Mouse (Mus musculus) neural tube, embryonic 14.5 days (tissue): ENCODE data around the gene Sgip1. TPM values are rescaled to one million over a fixed set of nuclear protein-coding genes. Genes with fewer than 3 reads are reported as not detected.

ENCODE experiments used
- ATAC-seq: fragments of 200-750 bp; cut with Nextera tagmentation; 2 replicates; pipeline ENCODE4 v1.8.0; 2017; ENCODE audit warnings: low read depth, mild to moderate bottlenecking, moderate TSS enrichment, moderate library complexity
- H3K27ac ChIP-seq: fragments of 300-500 bp; sonication (generic); 2 replicates; pipeline ENCODE4 v1.5.1; 2014; ENCODE audit warnings: low read depth, mild to moderate bottlenecking, control low read depth, low read length, moderate library complexity, mixed read lengths
- H3K27me3 ChIP-seq: fragments of 300-500 bp; sonication (generic); 2 replicates; pipeline ENCODE4 v1.6.1; 2014; ENCODE audit warnings: low read length; ENCODE audit not compliant: control insufficient read depth, insufficient read depth
- H3K36me3 ChIP-seq: fragments of 300-500 bp; sonication (generic); 2 replicates; pipeline ENCODE4 v1.6.1; 2014; ENCODE audit warnings: low read length, mixed read lengths; ENCODE audit not compliant: control insufficient read depth, insufficient read depth
- H3K4me1 ChIP-seq: fragments of 300-500 bp; sonication (generic); 2 replicates; pipeline ENCODE4 v1.6.1; 2014; ENCODE audit warnings: low read length; ENCODE audit not compliant: control insufficient read depth, insufficient read depth
- H3K4me2 ChIP-seq: fragments of 300-500 bp; sonication (generic); 2 replicates; pipeline ENCODE4 v1.6.1; 2014; ENCODE audit warnings: mild to moderate bottlenecking, low read depth, low read length, control low read depth
- H3K4me3 ChIP-seq: fragments of 300-500 bp; sonication (generic); 2 replicates; pipeline ENCODE4 v1.5.1; 2014; ENCODE audit warnings: low read depth, low read length, control low read depth, mixed read lengths
- H3K9ac ChIP-seq: fragments of 300-500 bp; sonication (generic); replicated peaks from 2 replicates; pipeline ENCODE4 v1.6.1; 2014; ENCODE audit warnings: low read depth, mild to moderate bottlenecking, control low read depth, low read length, mixed read lengths
- H3K9me3 ChIP-seq: fragments of 300-500 bp; sonication (generic); 2 replicates; pipeline ENCODE4 v1.6.1; 2016; ENCODE audit warnings: low read length; ENCODE audit not compliant: control insufficient read depth
- WGBS: fragments of 180-500 bp; shearing (Covaris S2); extraction: QIAGEN DNeasy Blood & Tissue Kit; methylation state at CpG from one replicate; pipeline ENCODE4 v1.1.7; 2014; 5-methylcytosine and 5-hydroxymethylcytosine counted together
- polyA plus RNA-seq: library from polyadenylated mRNA; unstranded; fragments of >200 nt; fragmentation: Nextera tagmentation; extraction: Ambion mirVana; gene quantifications from 2 replicates; pipeline ENCODE4 v1.2.1, GENCODE M21; 2014

Sgip1 gene
- polyA plus RNA-seq, 1 experiment from 2014 or later = 86.7 TPM

- no peak for ATAC-seq
- Histone ChIP-seq H3K4me3 (no peak overlapping the region), H3K4me2 (no peak overlapping the region), H3K9ac (no peak overlapping the region), H3K27ac (no peak overlapping the region), H3K36me3 (no peaks in the 10 kb centered on the region), H3K9me3 (no peaks in the 10 kb centered on the region), H3K4me1 (no peaks in the 10 kb centered on the region), H3K27me3 (no peaks in the 10 kb centered on the region)
- WGBS = 91% methylated on average over 14 of the region's 14 CpGs
Observed at GRCm38 (mm10) chr4:102887770-102888689, 146.9 kb downstream of the Sgip1 start.

GRCm38 (mm10) chr4:102895866-102896265 lies 154.8 kb downstream of the Sgip1 start:
- H3K4me3 ChIP-seq = no peak overlapping the region

GRCm38 (mm10) chr4:102898987-102899386 lies 157.9 kb downstream of the Sgip1 start:
- Histone ChIP-seq H3K4me1 (no peaks in the 10 kb centered on the region), H3K9me3 (peaks cover 4% of the 10 kb centered on the region; the same call in 1 of the 2 replicates), H3K9ac (no peak overlapping the region), H3K36me3 (no peaks in the 10 kb centered on the region), H3K4me3 (no peak overlapping the region), H3K4me2 (no peak overlapping the region), H3K27me3 (no peaks in the 10 kb centered on the region), H3K27ac (no peak overlapping the region)
- no peak for ATAC-seq
- 77% methylated on average over 4 of the region's 4 CpGs for WGBS

More at GRCm38 (mm10) chr4:102895866-102896265, 154.8 kb downstream of the Sgip1 start:
- no peaks in the 10 kb centered on the region for H3K36me3 ChIP-seq
- no peaks in the 10 kb centered on the region for H3K4me1 ChIP-seq
- no peak overlapping the region for H3K27ac ChIP-seq
- H3K9me3 ChIP-seq = peaks cover 4% of the 10 kb centered on the region; the same call in 1 of the 2 replicates
- H3K27me3 ChIP-seq = no peaks in the 10 kb centered on the region
- ATAC-seq = no peak
- no peak overlapping the region for H3K4me2 ChIP-seq
- H3K9ac ChIP-seq = no peak overlapping the region
- WGBS = 98% methylated on average over 2 of the region's 2 CpGs

GRCm38 (mm10) chr4:102899683-102900082 lies 158.6 kb downstream of the Sgip1 start:
- WGBS = 91% methylated on average over 5 of the region's 5 CpGs

GRCm38 (mm10) chr4:102900166-102900565 lies 159.1 kb downstream of the Sgip1 start:
- no peak overlapping the region for H3K9ac ChIP-seq
- H3K27me3 ChIP-seq = no peaks in the 10 kb centered on the region
- WGBS = 88% methylated on average over 6 of the region's 6 CpGs
- H3K9me3 ChIP-seq = peaks cover 4% of the 10 kb centered on the region; the same call in 1 of the 2 replicates
- H3K4me2 ChIP-seq = no peak overlapping the region
- H3K36me3 ChIP-seq = no peaks in the 10 kb centered on the region
- no peak for ATAC-seq
- no peak overlapping the region for H3K4me3 ChIP-seq
- no peak overlapping the region for H3K27ac ChIP-seq
- no peaks in the 10 kb centered on the region for H3K4me1 ChIP-seq

More at GRCm38 (mm10) chr4:102899683-102900082, 158.6 kb downstream of the Sgip1 start:
- H3K4me1 ChIP-seq = no peaks in the 10 kb centered on the region
- H3K4me2 ChIP-seq = no peak overlapping the region
- peaks cover 4% of the 10 kb centered on the region; the same call in 1 of the 2 replicates for H3K9me3 ChIP-seq
- H3K27ac ChIP-seq = no peak overlapping the region
- no peak for ATAC-seq
- no peaks in the 10 kb centered on the region for H3K27me3 ChIP-seq
- H3K4me3 ChIP-seq = no peak overlapping the region
- no peaks in the 10 kb centered on the region for H3K36me3 ChIP-seq
- no peak overlapping the region for H3K9ac ChIP-seq

- 84% methylated on average over 7 of the region's 7 CpGs for WGBS
- ATAC-seq = no peak
- no peaks in the 10 kb centered on the region for H3K4me1 ChIP-seq
- H3K9ac ChIP-seq = no peak overlapping the region
- no peak overlapping the region for H3K4me2 ChIP-seq
- H3K9me3 ChIP-seq = no peaks in the 10 kb centered on the region
- no peaks in the 10 kb centered on the region for H3K27me3 ChIP-seq
- no peaks in the 10 kb centered on the region for H3K36me3 ChIP-seq
- H3K4me3 ChIP-seq = no peak overlapping the region
- no peak overlapping the region for H3K27ac ChIP-seq
Observed at GRCm38 (mm10) chr4:102907843-102908427, 166.8 kb downstream of the Sgip1 start.

GRCm38 (mm10) chr4:102910191-102910590 lies 169.1 kb downstream of the Sgip1 start:
- Histone ChIP-seq H3K36me3 (no peaks in the 10 kb centered on the region), H3K27ac (no peak overlapping the region), H3K9me3 (no peaks in the 10 kb centered on the region), H3K4me1 (no peaks in the 10 kb centered on the region), H3K27me3 (no peaks in the 10 kb centered on the region), H3K9ac (no peak overlapping the region), H3K4me2 (no peak overlapping the region), H3K4me3 (no peak overlapping the region)
- WGBS = 92% methylated on average over 4 of the region's 4 CpGs
- ATAC-seq = no peak

GRCm38 (mm10) chr4:102913176-102913575 lies 172.1 kb downstream of the Sgip1 start:
- Histone ChIP-seq H3K4me2 (no peak overlapping the region), H3K9me3 (no peaks in the 10 kb centered on the region), H3K9ac (no peak overlapping the region), H3K27me3 (no peaks in the 10 kb centered on the region), H3K4me3 (no peak overlapping the region), H3K4me1 (no peaks in the 10 kb centered on the region), H3K27ac (no peak overlapping the region), H3K36me3 (no peaks in the 10 kb centered on the region)
- ATAC-seq = no peak
- WGBS = 93% methylated on average over 3 of the region's 3 CpGs
